Mouse (Mus musculus): ENCODE measurements around the gene Mep1a.

Mep1a gene

GRCm38 (mm10) chr17:43477621-43478020, 25.0 kb downstream of the Mep1a start:
- no peak for DNase-seq (ENCODE audit: low spot score)

- DNase-seq (ENCODE audit: low spot score) = no peak
Measured at GRCm38 (mm10) chr17:43474775-43475174, 27.8 kb downstream of the Mep1a start.

GRCm38 (mm10) chr17:43472558-43472957, 30.1 kb downstream of the Mep1a start:
- DNase-seq (ENCODE audit: low spot score) = no peak

- DNase-seq (ENCODE audit: low spot score) = no peak
Measured at GRCm38 (mm10) chr17:43470039-43470438, 32.6 kb downstream of the Mep1a start.

- DNase-seq (ENCODE audit: low spot score) = peak; percentile 68
Measured at GRCm38 (mm10) chr17:43460245-43461181, 42.1 kb downstream of the Mep1a start.

GRCm38 (mm10) chr17:43459737-43460230, 42.8 kb downstream of the Mep1a start:
- no peak for DNase-seq (ENCODE audit: low spot score)

- DNase-seq (ENCODE audit: low spot score) = peak; percentile 40
Measured at GRCm38 (mm10) chr17:43458598-43458997, 44.0 kb downstream of the Mep1a start.

- no peak for DNase-seq (ENCODE audit: low spot score)
Measured at GRCm38 (mm10) chr17:43451216-43451615, 51.4 kb downstream of the Mep1a start.

- no peak for DNase-seq (ENCODE audit: low spot score)
Measured at GRCm38 (mm10) chr17:43434485-43434884, 68.1 kb downstream of the Mep1a start.

- DNase-seq (ENCODE audit: low spot score) = no peak
Measured at GRCm38 (mm10) chr17:43431692-43432091, 70.9 kb downstream of the Mep1a start.
